8 mouse cellular contexts compared by ENCODE assay signal in genomic region chr5:110135293-110136086, GRCm38 (mm10). TPM values are rescaled to one million over a fixed set of nuclear protein-coding genes. Genes with fewer than 3 reads are reported as not detected.
A peak's percentile ranks its signal among the peaks of the same experiment; 100 is the strongest.
DNase-seq lines count a peak whose midpoint lies in the region; ATAC-seq and TF ChIP-seq lines count a peak whose summit lies in the region.

Gene Chfr, plus strand, starts transcription at chr5:110135842.

- intact Hi-C loops in gastrocnemius, adult 2 months (cut with DNase I), result loop anchor here (2.0 kb wide), 1 partner anchor 25 kb away; the partner anchor contains the start of gene Zfp605
- intact Hi-C loops in left cerebral cortex, adult 2 months (cut with DNase I), result loop anchor here (2.0 kb wide), 2 partner anchors 27 to 77 kb away; partner anchors contain the start of gene Gtpbp6

- H3K4me3 ChIP-seq in gastrocnemius, adult 2 months, result peak within 1 kb of the TSS; percentile 89
- H3K4me3 ChIP-seq in hindbrain, postnatal 0 days (ENCODE audit: low read length), result peak within 1 kb of the TSS; percentile 86
- H3K4me3 ChIP-seq in left cerebral cortex, adult 2 months, result peak within 1 kb of the TSS; percentile 97

- peak; percentile 94 for DNase-seq in WW6 (ENCODE audit: low read depth, low spot score)
- peak; percentile 98 to 99 for DNase-seq in cerebellum, postnatal 4 days (ENCODE audit: low spot score in 2 of 2)
- peak; percentile 99 for DNase-seq in gastrocnemius, adult 2 months
- peak; percentile 99 for DNase-seq in hindbrain, postnatal 0 days (ENCODE audit: low spot score)
- peak; percentile 99 to 100 for DNase-seq in left cerebral cortex, adult 2 months (ENCODE audit: extremely low spot score in 1 of 2, low spot score in 2 of 2)
- DNase-seq in right cerebral cortex, adult 2 months (ENCODE audit: low spot score in 2 of 2), result peak; percentile 100
- peak; percentile 99 for DNase-seq in urinary bladder, postnatal 14 days (ENCODE audit: low spot score)

- no peaks in the 10 kb centered on the region for H3K4me1 ChIP-seq in hindbrain, postnatal 0 days (ENCODE audit: insufficient read depth, low read length)

- WGBS in hindbrain, postnatal 0 days, result 4% methylated on average over 46 of the region's 46 CpGs

- ATAC-seq in hindbrain, postnatal 0 days, result peak; percentile 100
- peak; percentile 97 for ATAC-seq in megakaryocyte, adult 5-6 weeks (ENCODE audit: poor library complexity, severe bottlenecking)

- H3K27me3 ChIP-seq in hindbrain, postnatal 0 days (ENCODE audit: insufficient read depth, low read length), result no peaks in the 10 kb centered on the region

- H3K4me2 ChIP-seq in hindbrain, postnatal 0 days (ENCODE audit: low read depth, low read length), result peak within 1 kb of the TSS; percentile 83

- peak; percentile 13; the same call in 1 of the 2 replicates for TF ChIP-seq CTCF in gastrocnemius, adult 2 months (IDR thresholded peaks at IDR 0.05)
- peak; percentile 43 for TF ChIP-seq CTCF in hindbrain, postnatal 0 days (IDR thresholded peaks at IDR 0.05; ENCODE audit: low read depth)
- no peak; the same call in none of the 2 replicates for TF ChIP-seq CTCF in left cerebral cortex, adult 2 months (IDR thresholded peaks at IDR 0.05)

- peaks cover 5% of the 10 kb centered on the region; the same call in 1 of the 2 replicates for H3K36me3 ChIP-seq in hindbrain, postnatal 0 days (ENCODE audit: insufficient read depth, low read length)

- H3K27ac ChIP-seq in gastrocnemius, adult 2 months, result peak within 1 kb of the TSS; percentile 98
- H3K27ac ChIP-seq in hindbrain, postnatal 0 days, result peak within 1 kb of the TSS; percentile 83
- peak within 1 kb of the TSS; percentile 87 for H3K27ac ChIP-seq in left cerebral cortex, adult 2 months

- no peaks in the 10 kb centered on the region for H3K9me3 ChIP-seq in hindbrain, postnatal 0 days (ENCODE audit: low read length)

- peak within 1 kb of the TSS; percentile 75 for H3K9ac ChIP-seq in hindbrain, postnatal 0 days (replicated peaks; ENCODE audit: low read length)

RNA-seq across cellular contexts. Expression of gene Chfr, which starts in this region (rescaled TPM):
- total RNA-seq in gastrocnemius, adult 2 months (2021), result 10 to 100 TPM; 13.3 to 14.5 TPM
- 49.5 and 66.3 TPM in 2 replicates for total RNA-seq in hindbrain, postnatal 0 days (2014; rRNA removed)
- polyA plus RNA-seq in hindbrain, postnatal 0 days (2015; fragmentation: Nextera tagmentation; extraction: Ambion mirVana), result 52.3 and 55.8 TPM in 2 replicates
- total RNA-seq in left cerebral cortex, adult 2 months (2021), result 10 to 100 TPM; 55.5 to 58.0 TPM
- 45.7 and 49.6 TPM in 2 replicates for total RNA-seq in megakaryocyte, adult 5-6 weeks (2015)
- total RNA-seq in megakaryocyte, adult 5-6 weeks (2017), result 73.1 and 78.6 TPM in 2 replicates

Comparison
In these comparisons a context has a peak if more than half of its experiments do, and no peak if none do; other contexts are left out.
1. Peak in every context shown above with its lines: DNase-seq, ATAC-seq, H3K4me3 ChIP-seq and H3K27ac ChIP-seq.